Mouse (Mus musculus): Measurements from ENCODE around the gene 4930524B15Rik. TPM values are rescaled to one million over a fixed set of nuclear protein-coding genes. Genes with fewer than 3 reads are reported as not detected.
A peak's percentile ranks its signal among the peaks of the same experiment; 100 is the strongest.
"Not testable (repeated sequence)": the region's sequence is repeated elsewhere in the genome, so short reads cannot be mapped to it uniquely, and the experiment has no call there.

4930524B15Rik gene
- polyA plus RNA-seq, 1 experiment: not detected

- DNase-seq (ENCODE audit: low read depth, low spot score): not testable (repeated sequence)
- 78% methylated on average over 13 of the region's 13 CpGs for WGBS
Measured at GRCm38 (mm10) chr11:31982247-31982943, 17.0 kb downstream of the 4930524B15Rik start.

GRCm38 (mm10) chr11:31983249-31983648 lies 17.9 kb downstream of the 4930524B15Rik start:
- no peak for DNase-seq (ENCODE audit: low read depth, low spot score)

- no peak for DNase-seq (ENCODE audit: low read depth, low spot score)
- 49% methylated on average over 2 of the region's 2 CpGs for WGBS
Measured at GRCm38 (mm10) chr11:31984786-31985185, 19.4 kb downstream of the 4930524B15Rik start.

GRCm38 (mm10) chr11:31992535-31992934 lies 27.1 kb downstream of the 4930524B15Rik start:
- no peak for DNase-seq (ENCODE audit: low read depth, low spot score)

GRCm38 (mm10) chr11:31999716-32000115 lies 34.3 kb downstream of the 4930524B15Rik start:
- DNase-seq (ENCODE audit: low read depth, low spot score): no peak

More at GRCm38 (mm10) chr11:31992535-31992934, 27.1 kb downstream of the 4930524B15Rik start:
- WGBS: 85% methylated on average over 3 of the region's 3 CpGs

GRCm38 (mm10) chr11:32000281-32000680 lies 34.9 kb downstream of the 4930524B15Rik start, which contains the start of gene Nsg2:
Nsg2 (plus strand) TSS chr11:32000463.
- WGBS: 1% methylated on average over 16 of the region's 16 CpGs
- DNase-seq (ENCODE audit: low read depth, low spot score): peak; percentile 36

More at GRCm38 (mm10) chr11:31999716-32000115, 34.3 kb downstream of the 4930524B15Rik start:
- 22% methylated on average over 2 of the region's 2 CpGs for WGBS

GRCm38 (mm10) chr11:32001181-32001910 lies 36.0 kb downstream of the 4930524B15Rik start:
- no peak for DNase-seq (ENCODE audit: low read depth, low spot score)
- 10% methylated on average over 11 of the region's 11 CpGs for WGBS

GRCm38 (mm10) chr11:32002670-32003072 lies 37.3 kb downstream of the 4930524B15Rik start:
- no peak for DNase-seq (ENCODE audit: low read depth, low spot score)
- 25% methylated on average over 5 of the region's 5 CpGs for WGBS

GRCm38 (mm10) chr11:32008049-32008448 lies 42.7 kb downstream of the 4930524B15Rik start:
- not testable (repeated sequence) for DNase-seq (ENCODE audit: low read depth, low spot score)
- 86% methylated on average over 3 of the region's 3 CpGs for WGBS

- no peak for DNase-seq (ENCODE audit: low read depth, low spot score)
- 86% methylated on average over 3 of the region's 3 CpGs for WGBS
Measured at GRCm38 (mm10) chr11:32008852-32009251, 43.5 kb downstream of the 4930524B15Rik start.

- no peak for DNase-seq (ENCODE audit: low read depth, low spot score)
- 45% methylated on average over 13 of the region's 13 CpGs for WGBS
Measured at GRCm38 (mm10) chr11:32009961-32010662, 44.7 kb downstream of the 4930524B15Rik start.

- no peak for DNase-seq (ENCODE audit: low read depth, low spot score)
- WGBS: 39% methylated on average over 5 of the region's 5 CpGs
Measured at GRCm38 (mm10) chr11:32010663-32010970, 45.2 kb downstream of the 4930524B15Rik start.

GRCm38 (mm10) chr11:32011867-32012603 lies 46.6 kb downstream of the 4930524B15Rik start:
- WGBS: 76% methylated on average over 9 of the region's 9 CpGs
- DNase-seq (ENCODE audit: low read depth, low spot score): no peak

GRCm38 (mm10) chr11:32013014-32013427 lies 47.6 kb downstream of the 4930524B15Rik start:
- 81% methylated on average over 4 of the region's 4 CpGs for WGBS
- no peak for DNase-seq (ENCODE audit: low read depth, low spot score)

GRCm38 (mm10) chr11:32013561-32013960 lies 48.2 kb downstream of the 4930524B15Rik start:
- no peak for DNase-seq (ENCODE audit: low read depth, low spot score)

GRCm38 (mm10) chr11:32018201-32018600 lies 52.8 kb downstream of the 4930524B15Rik start:
- no peak for DNase-seq (ENCODE audit: low read depth, low spot score)
- 71% methylated on average over 4 of the region's 4 CpGs for WGBS

More at GRCm38 (mm10) chr11:32013561-32013960, 48.2 kb downstream of the 4930524B15Rik start:
- WGBS: 56% methylated on average over 1 of the region's 1 CpGs

GRCm38 (mm10) chr11:32020031-32020965 lies 54.9 kb downstream of the 4930524B15Rik start:
- DNase-seq (ENCODE audit: low read depth, low spot score): no peak
- 36% methylated on average over 8 of the region's 8 CpGs for WGBS

GRCm38 (mm10) chr11:32026634-32027033 lies 61.2 kb downstream of the 4930524B15Rik start:
- WGBS: 74% methylated on average over 5 of the region's 5 CpGs
- DNase-seq (ENCODE audit: low read depth, low spot score): no peak

All from large intestine, adult 2 months (tissue).